Mouse (Mus musculus): ENCODE measurements at regions not wholly inside any gene's neighbourhood (a gene's known extent, or its start where the extent isn't known, plus 50 kb on each side); places are given as distances from the start of the nearest gene placed in this dataset.

DNA sequence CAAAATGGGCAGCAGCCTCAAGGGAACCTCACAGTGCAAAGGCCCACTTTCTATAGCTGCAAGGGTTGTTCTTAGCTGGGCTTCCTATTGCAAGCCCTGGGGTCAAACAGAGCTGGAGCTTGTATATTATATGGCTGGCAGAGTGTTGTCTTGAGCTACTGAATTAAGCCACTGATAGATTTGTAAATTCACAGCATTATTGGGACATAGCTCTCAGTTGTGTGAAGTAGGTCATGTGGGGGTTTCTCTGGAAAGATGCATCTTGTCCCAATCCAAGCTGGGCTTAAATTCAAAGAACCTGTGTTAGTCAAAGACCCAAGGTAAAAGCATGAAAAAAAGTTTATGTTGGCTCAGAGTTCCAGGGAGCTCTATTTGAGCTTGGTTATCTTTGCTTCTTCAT is 563.6 kb downstream of the Tfap2b start:
- TF ChIP-seq EP300 (optimal IDR thresholded peaks at IDR 0.05) (no peak), CTCF (IDR thresholded peaks at IDR 0.05; ENCODE audit: low read depth) (no peak)
